Comparison of ENCODE assay signal across 8 mouse cellular contexts in genomic region chr1:184034011-184034557, GRCm38 (mm10). TPM values are rescaled to one million over a fixed set of nuclear protein-coding genes. Genes with fewer than 3 reads are reported as not detected.
DNase-seq lines count a peak whose midpoint lies in the region; ATAC-seq lines count a peak whose summit lies in the region.

1700056E22Rik (minus strand) TSS chr1:184034301.

- intact Hi-C loops in left cerebral cortex, postnatal 14 days (cut with DNase I), result no loop called here

- H3K36me3 ChIP-seq in intestine, embryonic 14.5 days (ENCODE audit: control insufficient read depth, insufficient read depth, low read length), result peaks cover 14% of the 10 kb centered on the region; the same call in 1 of the 2 replicates

- DNase-seq in adrenal gland, adult 18-20 months (ENCODE audit: low spot score in 2 of 2), result peak; percentile 91 to 93
- peak; percentile 100 for DNase-seq in embryo, embryonic 11 days
- DNase-seq in gastrocnemius, postnatal 25 days, result peak; percentile 99
- DNase-seq in intestine, embryonic 14.5 days (ENCODE audit: low spot score), result peak; percentile 98
- DNase-seq in left cerebral cortex, postnatal 14 days (ENCODE audit: low spot score in 2 of 2), result peak; percentile 98 to 100
- peak; percentile 99 for DNase-seq in mesoderm, embryonic 11.5 days (ENCODE audit: low read depth, low spot score)
- peak; percentile 98 for DNase-seq in right cerebral cortex, postnatal 36 days (ENCODE audit: low spot score in 2 of 2)
- peak; percentile 100 for DNase-seq in yolk sac, embryonic 10.5 days (ENCODE audit: low spot score)

- H3K27me3 ChIP-seq in intestine, embryonic 14.5 days (replicated peaks; ENCODE audit: control insufficient read depth, insufficient read depth, low read length), result no peaks in the 10 kb centered on the region

- H3K4me1 ChIP-seq in intestine, embryonic 14.5 days (replicated peaks; ENCODE audit: control insufficient read depth, insufficient read depth, low read length), result peaks cover 11% of the 10 kb centered on the region; the same call in 1 of the 2 replicates

- peak within 1 kb of the TSS; percentile 71 for H3K4me2 ChIP-seq in intestine, embryonic 14.5 days (ENCODE audit: low read length)

- no peaks in the 10 kb centered on the region for H3K9me3 ChIP-seq in intestine, embryonic 14.5 days (ENCODE audit: control insufficient read depth, low read length)

- peak; percentile 98 for ATAC-seq in intestine, embryonic 14.5 days (replicated peaks; ENCODE audit: low FRiP score, low TSS enrichment, low read depth)

- 0% methylated on average over 38 of the region's 38 CpGs for WGBS in intestine, embryonic 14.5 days

- peak within 1 kb of the TSS; percentile 70 for H3K4me3 ChIP-seq in intestine, embryonic 14.5 days (ENCODE audit: low read depth, low read length)

- H3K27ac ChIP-seq in intestine, embryonic 14.5 days (ENCODE audit: low read depth), result peak within 1 kb of the TSS; percentile 98

- peak within 1 kb of the TSS; percentile 88 for H3K9ac ChIP-seq in intestine, embryonic 14.5 days (ENCODE audit: low read length)

RNA-seq across cellular contexts. Expression of gene 1700056E22Rik, which starts in this region (rescaled TPM):
- total RNA-seq in adrenal gland, adult 18-20 months (2021), result 1 to 10 TPM; 1.7 to 3.6 TPM
- 1 to 10 TPM in 1 of 2 experiments, under 1 TPM in 1; 0.96 to 1.3 TPM for total RNA-seq in gastrocnemius, postnatal 25 days (2021)
- polyA plus RNA-seq in intestine, embryonic 14.5 days (2014; fragmentation: Nextera tagmentation; extraction: Ambion mirVana), result 0.93 and 1.6 TPM in 2 replicates
- under 1 TPM in 1 of 2 experiments, not detected in 1; 0.36 TPM for total RNA-seq in left cerebral cortex, postnatal 14 days (2021)

Comparison
In these comparisons a context has a peak if more than half of its experiments do, and no peak if none do; other contexts are left out.
1. Peak in every context shown above with its lines: DNase-seq, ATAC-seq, H3K4me3 ChIP-seq and H3K27ac ChIP-seq.
2. Peak in DNase-seq in left cerebral cortex, postnatal 14 days; RNA of the gene not detected or under 1 TPM.